Mouse (Mus musculus) heart, adult 2 months (tissue): ENCODE results near the gene Filip1l. TPM values are rescaled to one million over a fixed set of nuclear protein-coding genes. Genes with fewer than 3 reads are reported as not detected.
A peak's percentile ranks its signal among the peaks of the same experiment; 100 is the strongest.

Experiments
- DNase-seq, 2 experiments: peaks; one replicate each; pipeline ENCODE4 v3.0.0; 2021
- H3K27ac ChIP-seq: fragments of 200-600 bp; 2 replicates; pipeline ENCODE4 v1.8.1; 2022
- H3K27me3 ChIP-seq: fragments of 200-500 bp; 2 replicates; pipeline ENCODE4 v1.6.1; 2012; ENCODE audit warnings: mild to moderate bottlenecking, low read length, inconsistent platforms, mixed read lengths; ENCODE audit not compliant: control insufficient read depth, insufficient read depth
- H3K36me3 ChIP-seq: fragments of 200-500 bp; 2 replicates; pipeline ENCODE4 v1.6.1; 2012; ENCODE audit warnings: low read length, inconsistent platforms; ENCODE audit not compliant: control insufficient read depth, insufficient read depth
- H3K4me1 ChIP-seq: fragments of 200-500 bp; 2 replicates; pipeline ENCODE4 v1.6.1; 2011; ENCODE audit warnings: low read length; ENCODE audit not compliant: control insufficient read depth, insufficient read depth
- H3K4me3 ChIP-seq: fragments of 200-600 bp; 2 replicates; pipeline ENCODE4 v1.8.1; 2022
- H3K79me2 ChIP-seq: fragments of 200-500 bp; replicated peaks from 2 replicates; pipeline ENCODE4 v1.6.1; 2012; ENCODE audit warnings: mild to moderate bottlenecking, inconsistent platforms, low read length, moderate library complexity, mixed read lengths; ENCODE audit not compliant: control insufficient read depth, insufficient read depth
- H3K9ac ChIP-seq: fragments of 200-500 bp; 2 replicates; pipeline ENCODE4 v1.6.1; 2012; ENCODE audit warnings: low read depth, mild to moderate bottlenecking, control low read depth, inconsistent platforms, low read length, mixed read lengths
- CTCF ChIP-seq: fragments of 200-600 bp; IDR thresholded peaks from 2 replicates; pipeline ENCODE4 v1.8.1; 2022; ENCODE audit warnings: antibody characterized with exemption, mild to moderate bottlenecking, moderate library complexity
- EP300 ChIP-seq: fragments of 200-500 bp; IDR thresholded peaks from 2 replicates; pipeline ENCODE4 v1.6.1; 2011; ENCODE audit warnings: low read depth, low read length, control low read depth; ENCODE audit not compliant: insufficient read depth
- POLR2A ChIP-seq: fragments of 200-500 bp; IDR thresholded peaks from 2 replicates; pipeline ENCODE4 v1.6.1; 2011; ENCODE audit warnings: mild to moderate bottlenecking, low read depth, low read length, control low read depth; ENCODE audit not compliant: insufficient read depth
- WGBS: fragments of 180-500 bp; shearing (Covaris S2); methylation state at CpG from one replicate; pipeline ENCODE4 v1.1.7; 2018; 5-methylcytosine and 5-hydroxymethylcytosine counted together
- intact Hi-C: fragments of 180-260 bp; cut with DNase I; formaldehyde crosslinking; loops from one replicate; pipeline ENCODE4 v1.15.1; 2025
- polyA plus RNA-seq: library from polyadenylated mRNA; depleted of rRNA; stranded (reverse); fragments of >200 nt; gene quantifications from 2 replicates; pipeline ENCODE4 v1.2.3, GENCODE M21; 2012
- total RNA-seq, 2 experiments: library from RNA; stranded (reverse); gene quantifications; 2 replicates each; pipeline ENCODE4 v1.2.3; 2021

Filip1l gene
- total and polyA plus RNA-seq, 3 experiments: 9.2 to 36.3 (median 35.0) TPM

GRCm38 (mm10) chr16:57568648-57569404 is 215.9 kb downstream of the Filip1l start:
- no peak for DNase-seq
- H3K79me2 ChIP-seq: peaks cover 1% of the 10 kb centered on the region; the same call in 1 of the 2 replicates
- H3K9ac ChIP-seq: no peak overlapping the region
- no peak overlapping the region for H3K4me3 ChIP-seq
- H3K36me3 ChIP-seq: peaks cover 55% of the 10 kb centered on the region
- WGBS: 80% methylated on average over 7 of the region's 7 CpGs
- intact Hi-C loops: no loop called here
- H3K27ac ChIP-seq: no peak overlapping the region
- H3K4me1 ChIP-seq: peaks cover 14% of the 10 kb centered on the region
- H3K27me3 ChIP-seq: no peaks in the 10 kb centered on the region
- TF ChIP-seq CTCF (no peak), EP300 (no peak), POLR2A (no peak)

- DNase-seq: no peak
- no peak overlapping the region for H3K4me3 ChIP-seq
- peak overlapping the region; percentile 23 for H3K27ac ChIP-seq
- 30% methylated on average over 5 of the region's 5 CpGs for WGBS
- H3K27me3 ChIP-seq: no peaks in the 10 kb centered on the region
- H3K36me3 ChIP-seq: peaks cover 54% of the 10 kb centered on the region
- TF ChIP-seq EP300 (no peak), CTCF (no peak), POLR2A (no peak)
- no peak overlapping the region for H3K9ac ChIP-seq
- intact Hi-C loops: loop anchor here (10.0 kb wide), 1 partner anchor 146 kb away; no protein-coding TSS in a partner anchor
- peaks cover 9% of the 10 kb centered on the region for H3K4me1 ChIP-seq
- H3K79me2 ChIP-seq: peaks cover 1% of the 10 kb centered on the region; the same call in 1 of the 2 replicates
Observed at GRCm38 (mm10) chr16:57570789-57571311, 218.0 kb downstream of the Filip1l start.

GRCm38 (mm10) chr16:57573831-57574230 is 220.9 kb downstream of the Filip1l start:
- peak overlapping the region; percentile 10; the same call in 1 of the 2 replicates for H3K27ac ChIP-seq
- no peak for DNase-seq
- WGBS: 57% methylated on average over 1 of the region's 1 CpGs
- peaks cover 1% of the 10 kb centered on the region; the same call in 1 of the 2 replicates for H3K79me2 ChIP-seq
- no peaks in the 10 kb centered on the region for H3K27me3 ChIP-seq
- H3K4me1 ChIP-seq: peaks cover 6% of the 10 kb centered on the region
- no peak overlapping the region for H3K9ac ChIP-seq
- intact Hi-C loops: loop anchor here (10.0 kb wide), 1 partner anchor 149 kb away; no protein-coding TSS in a partner anchor
- peaks cover 64% of the 10 kb centered on the region for H3K36me3 ChIP-seq
- TF ChIP-seq POLR2A (no peak), CTCF (no peak), EP300 (no peak)
- H3K4me3 ChIP-seq: no peak overlapping the region

GRCm38 (mm10) chr16:57575764-57576388 is 223.0 kb downstream of the Filip1l start:
- peaks cover 55% of the 10 kb centered on the region for H3K36me3 ChIP-seq
- H3K27ac ChIP-seq: no peak overlapping the region
- H3K4me3 ChIP-seq: no peak overlapping the region
- H3K4me1 ChIP-seq: peaks cover 9% of the 10 kb centered on the region
- H3K9ac ChIP-seq: no peak overlapping the region
- intact Hi-C loops: loop anchor here (5.0 to 10.0 kb wide), 3 partner anchors 44 to 334 kb away; no protein-coding TSS in a partner anchor
- DNase-seq: no peak
- WGBS: 91% methylated on average over 1 of the region's 1 CpGs
- no peaks in the 10 kb centered on the region for H3K27me3 ChIP-seq
- TF ChIP-seq CTCF (no peak), EP300 (no peak), POLR2A (no peak)
- H3K79me2 ChIP-seq: peaks cover 1% of the 10 kb centered on the region; the same call in 1 of the 2 replicates

GRCm38 (mm10) chr16:57577519-57577918 is 224.6 kb downstream of the Filip1l start:
- Histone ChIP-seq H3K9ac (no peak overlapping the region), H3K4me1 (peaks cover 9% of the 10 kb centered on the region), H3K27ac (peak overlapping the region; percentile 1; the same call in 1 of the 2 replicates), H3K27me3 (no peaks in the 10 kb centered on the region), H3K4me3 (no peak overlapping the region), H3K36me3 (peaks cover 47% of the 10 kb centered on the region), H3K79me2 (no peaks in the 10 kb centered on the region)
- intact Hi-C loops: loop anchor here (1.0 to 10.0 kb wide), 4 partner anchors 45 to 335 kb away; no protein-coding TSS in a partner anchor
- no peak for DNase-seq
- TF ChIP-seq POLR2A (no peak), CTCF (peak; percentile 74), EP300 (no peak)
- WGBS: 76% methylated on average over 1 of the region's 1 CpGs
